Mouse (Mus musculus): ENCODE results near the gene Ssh1. TPM values are rescaled to one million over a fixed set of nuclear protein-coding genes. Genes with fewer than 3 reads are reported as not detected.

The Ssh1 gene
- polyA plus RNA-seq, 1 experiment from 2014 or later: 25.7 TPM

GRCm38 (mm10) chr5:114028111-114028510 lies 34.4 kb upstream of the Ssh1 start:
- H3K27me3 ChIP-seq (ENCODE audit: control insufficient read depth, insufficient read depth, low read length): no peaks in the 10 kb centered on the region
- no peak for DNase-seq (ENCODE audit: low spot score)
- 82% methylated on average over 12 of the region's 12 CpGs for WGBS
- no peak for ATAC-seq (replicated peaks; ENCODE audit: low FRiP score)
- no peaks in the 10 kb centered on the region for H3K9me3 ChIP-seq (ENCODE audit: control insufficient read depth, low read length)
- H3K27ac ChIP-seq (ENCODE audit: low read depth, low read length): no peak overlapping the region
- no peak overlapping the region for H3K4me2 ChIP-seq (ENCODE audit: low read depth, low read length, severe bottlenecking)
- H3K4me3 ChIP-seq (ENCODE audit: low read depth, low read length): no peak overlapping the region
- no peaks in the 10 kb centered on the region for H3K36me3 ChIP-seq (ENCODE audit: control insufficient read depth, insufficient read depth, low read length)
- no peak overlapping the region for H3K9ac ChIP-seq (ENCODE audit: low read length)
- no peaks in the 10 kb centered on the region for H3K4me1 ChIP-seq (replicated peaks; ENCODE audit: control insufficient read depth, insufficient read depth, low read length)

- no peak for DNase-seq (ENCODE audit: low spot score)
- H3K9ac ChIP-seq (ENCODE audit: low read length): no peak overlapping the region
Measured at GRCm38 (mm10) chr5:114027217-114027944, 33.7 kb upstream of the Ssh1 start.

GRCm38 (mm10) chr5:114024885-114025284 lies 31.2 kb upstream of the Ssh1 start:
- 10% methylated on average over 9 of the region's 10 CpGs for WGBS
- no peaks in the 10 kb centered on the region for H3K36me3 ChIP-seq (ENCODE audit: control insufficient read depth, insufficient read depth, low read length)
- H3K4me1 ChIP-seq (replicated peaks; ENCODE audit: control insufficient read depth, insufficient read depth, low read length): no peaks in the 10 kb centered on the region
- ATAC-seq (replicated peaks; ENCODE audit: low FRiP score) (no peak), DNase-seq (ENCODE audit: low spot score) (peak; percentile 68)
- H3K4me2 ChIP-seq (ENCODE audit: low read depth, low read length, severe bottlenecking): no peak overlapping the region
- H3K9ac ChIP-seq (ENCODE audit: low read length): no peak overlapping the region
- no peak overlapping the region for H3K27ac ChIP-seq (ENCODE audit: low read depth, low read length)
- no peaks in the 10 kb centered on the region for H3K9me3 ChIP-seq (ENCODE audit: control insufficient read depth, low read length)
- H3K4me3 ChIP-seq (ENCODE audit: low read depth, low read length): no peak overlapping the region
- H3K27me3 ChIP-seq (ENCODE audit: control insufficient read depth, insufficient read depth, low read length): no peaks in the 10 kb centered on the region

More at GRCm38 (mm10) chr5:114027217-114027944, 33.7 kb upstream of the Ssh1 start:
- no peaks in the 10 kb centered on the region for H3K4me1 ChIP-seq (replicated peaks; ENCODE audit: control insufficient read depth, insufficient read depth, low read length)
- no peak for ATAC-seq (replicated peaks; ENCODE audit: low FRiP score)
- H3K4me2 ChIP-seq (ENCODE audit: low read depth, low read length, severe bottlenecking): no peak overlapping the region
- H3K36me3 ChIP-seq (ENCODE audit: control insufficient read depth, insufficient read depth, low read length): no peaks in the 10 kb centered on the region
- no peak overlapping the region for H3K27ac ChIP-seq (ENCODE audit: low read depth, low read length)
- no peak overlapping the region for H3K4me3 ChIP-seq (ENCODE audit: low read depth, low read length)
- H3K9me3 ChIP-seq (ENCODE audit: control insufficient read depth, low read length): no peaks in the 10 kb centered on the region
- H3K27me3 ChIP-seq (ENCODE audit: control insufficient read depth, insufficient read depth, low read length): no peaks in the 10 kb centered on the region
- WGBS: 87% methylated on average over 12 of the region's 12 CpGs

GRCm38 (mm10) chr5:114024390-114024789 lies 30.7 kb upstream of the Ssh1 start:
- DNase-seq (ENCODE audit: low spot score) (no peak), ATAC-seq (replicated peaks; ENCODE audit: low FRiP score) (no peak)
- no peaks in the 10 kb centered on the region for H3K4me1 ChIP-seq (replicated peaks; ENCODE audit: control insufficient read depth, insufficient read depth, low read length)
- H3K27ac ChIP-seq (ENCODE audit: low read depth, low read length): no peak overlapping the region
- H3K27me3 ChIP-seq (ENCODE audit: control insufficient read depth, insufficient read depth, low read length): no peaks in the 10 kb centered on the region
- no peak overlapping the region for H3K9ac ChIP-seq (ENCODE audit: low read length)
- no peaks in the 10 kb centered on the region for H3K9me3 ChIP-seq (ENCODE audit: control insufficient read depth, low read length)
- 59% methylated on average over 6 of the region's 6 CpGs for WGBS
- H3K36me3 ChIP-seq (ENCODE audit: control insufficient read depth, insufficient read depth, low read length): no peaks in the 10 kb centered on the region
- no peak overlapping the region for H3K4me3 ChIP-seq (ENCODE audit: low read depth, low read length)
- no peak overlapping the region for H3K4me2 ChIP-seq (ENCODE audit: low read depth, low read length, severe bottlenecking)

DNA sequence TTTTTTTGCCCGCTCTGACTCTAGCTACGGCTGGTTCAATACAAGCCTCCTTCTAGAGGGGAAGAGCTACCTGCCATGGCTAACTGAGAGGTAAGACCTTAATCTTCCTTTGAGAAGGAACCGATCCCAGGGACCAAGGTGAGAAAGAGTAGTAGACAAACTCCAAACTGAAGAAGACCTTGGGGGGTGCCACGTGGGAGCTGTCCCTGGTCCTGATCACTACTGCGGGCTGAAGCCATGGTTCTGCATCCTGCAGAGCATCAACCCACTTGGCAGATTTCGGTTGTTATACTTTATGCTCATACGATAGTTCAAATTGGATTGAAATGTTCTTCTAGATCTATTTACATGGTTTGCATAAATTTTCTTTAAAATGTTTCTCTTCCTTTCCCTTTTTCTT lies 21.4 kb upstream of the Ssh1 start:
- Histone ChIP-seq H3K4me1 (replicated peaks; ENCODE audit: control insufficient read depth, insufficient read depth, low read length) (no peaks in the 10 kb centered on the region), H3K36me3 (ENCODE audit: control insufficient read depth, insufficient read depth, low read length) (no peaks in the 10 kb centered on the region), H3K9ac (ENCODE audit: low read length) (no peak overlapping the region), H3K27me3 (ENCODE audit: control insufficient read depth, insufficient read depth, low read length) (no peaks in the 10 kb centered on the region), H3K9me3 (ENCODE audit: control insufficient read depth, low read length) (no peaks in the 10 kb centered on the region), H3K27ac (ENCODE audit: low read depth, low read length) (no peak overlapping the region), H3K4me3 (ENCODE audit: low read depth, low read length) (no peak overlapping the region), H3K4me2 (ENCODE audit: low read depth, low read length, severe bottlenecking) (no peak overlapping the region)
- no peak for DNase-seq (ENCODE audit: low spot score)
- WGBS: 67% methylated on average over 7 of the region's 7 CpGs
- no peak for ATAC-seq (replicated peaks; ENCODE audit: low FRiP score)

DNA sequence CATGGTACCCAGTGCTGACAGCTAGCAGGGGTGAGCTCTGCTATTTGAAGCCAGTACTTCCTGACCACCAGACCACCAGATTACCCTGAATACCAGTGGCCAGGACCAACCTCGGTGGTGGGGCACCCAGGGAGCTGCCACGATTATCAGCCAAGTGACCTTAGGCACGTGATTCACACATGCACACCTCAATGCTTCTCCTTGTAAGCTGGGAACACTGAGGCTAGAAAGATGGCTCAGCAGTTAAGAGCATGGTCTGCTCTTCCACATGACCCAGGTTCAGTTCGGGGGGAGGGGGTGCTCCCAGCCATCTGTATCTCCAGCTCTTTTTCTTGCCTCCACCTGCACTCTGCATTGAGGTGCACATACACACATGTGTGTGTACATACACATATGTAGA lies 15.4 kb upstream of the Ssh1 start:
- DNase-seq (ENCODE audit: low spot score) (no peak), ATAC-seq (replicated peaks; ENCODE audit: low FRiP score) (no peak)
- H3K9ac ChIP-seq (ENCODE audit: low read length): no peak overlapping the region
- no peak overlapping the region for H3K4me2 ChIP-seq (ENCODE audit: low read depth, low read length, severe bottlenecking)
- H3K27ac ChIP-seq (ENCODE audit: low read depth, low read length): no peak overlapping the region
- H3K4me3 ChIP-seq (ENCODE audit: low read depth, low read length): no peak overlapping the region
- 73% methylated on average over 4 of the region's 4 CpGs for WGBS
- no peaks in the 10 kb centered on the region for H3K4me1 ChIP-seq (replicated peaks; ENCODE audit: control insufficient read depth, insufficient read depth, low read length)
- no peaks in the 10 kb centered on the region for H3K36me3 ChIP-seq (ENCODE audit: control insufficient read depth, insufficient read depth, low read length)
- no peaks in the 10 kb centered on the region for H3K27me3 ChIP-seq (ENCODE audit: control insufficient read depth, insufficient read depth, low read length)
- H3K9me3 ChIP-seq (ENCODE audit: control insufficient read depth, low read length): no peaks in the 10 kb centered on the region

GRCm38 (mm10) chr5:114007753-114008453 lies 14.2 kb upstream of the Ssh1 start:
- no peak overlapping the region for H3K4me2 ChIP-seq (ENCODE audit: low read depth, low read length, severe bottlenecking)
- DNase-seq (ENCODE audit: low spot score) (no peak), ATAC-seq (replicated peaks; ENCODE audit: low FRiP score) (no peak)
- no peak overlapping the region for H3K27ac ChIP-seq (ENCODE audit: low read depth, low read length)
- H3K36me3 ChIP-seq (ENCODE audit: control insufficient read depth, insufficient read depth, low read length): no peaks in the 10 kb centered on the region
- H3K4me3 ChIP-seq (ENCODE audit: low read depth, low read length): no peak overlapping the region
- no peak overlapping the region for H3K9ac ChIP-seq (ENCODE audit: low read length)
- no peaks in the 10 kb centered on the region for H3K9me3 ChIP-seq (ENCODE audit: control insufficient read depth, low read length)
- WGBS: 83% methylated on average over 12 of the region's 12 CpGs
- H3K27me3 ChIP-seq (ENCODE audit: control insufficient read depth, insufficient read depth, low read length): no peaks in the 10 kb centered on the region
- H3K4me1 ChIP-seq (replicated peaks; ENCODE audit: control insufficient read depth, insufficient read depth, low read length): no peaks in the 10 kb centered on the region

DNA sequence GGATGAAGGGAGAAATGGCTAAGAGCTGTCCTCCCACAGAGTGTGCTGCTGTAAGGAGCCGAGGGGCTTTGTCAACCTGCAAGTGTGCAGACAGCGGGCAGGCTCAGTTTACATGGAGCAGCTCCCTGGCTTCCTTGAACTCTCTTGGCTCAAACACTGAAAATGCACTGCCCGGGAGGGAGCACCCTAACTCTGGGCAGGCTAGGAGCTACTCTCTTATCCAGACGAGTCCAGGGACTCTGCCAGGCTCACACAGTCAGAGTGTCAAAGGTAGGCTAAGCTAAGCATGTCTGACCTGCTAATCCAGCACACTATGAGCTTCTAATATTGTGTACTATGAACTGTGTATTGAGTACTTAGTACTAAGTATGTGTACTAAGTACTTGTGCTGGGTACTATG lies 13.3 kb upstream of the Ssh1 start:
- Histone ChIP-seq H3K9ac (ENCODE audit: low read length) (no peak overlapping the region), H3K36me3 (ENCODE audit: control insufficient read depth, insufficient read depth, low read length) (no peaks in the 10 kb centered on the region), H3K4me3 (ENCODE audit: low read depth, low read length) (no peak overlapping the region), H3K27me3 (ENCODE audit: control insufficient read depth, insufficient read depth, low read length) (no peaks in the 10 kb centered on the region), H3K27ac (ENCODE audit: low read depth, low read length) (no peak overlapping the region), H3K9me3 (ENCODE audit: control insufficient read depth, low read length) (no peaks in the 10 kb centered on the region), H3K4me1 (replicated peaks; ENCODE audit: control insufficient read depth, insufficient read depth, low read length) (no peaks in the 10 kb centered on the region), H3K4me2 (ENCODE audit: low read depth, low read length, severe bottlenecking) (no peak overlapping the region)
- ATAC-seq (replicated peaks; ENCODE audit: low FRiP score) (no peak), DNase-seq (ENCODE audit: low spot score) (no peak)
- WGBS: 77% methylated on average over 4 of the region's 4 CpGs

DNA sequence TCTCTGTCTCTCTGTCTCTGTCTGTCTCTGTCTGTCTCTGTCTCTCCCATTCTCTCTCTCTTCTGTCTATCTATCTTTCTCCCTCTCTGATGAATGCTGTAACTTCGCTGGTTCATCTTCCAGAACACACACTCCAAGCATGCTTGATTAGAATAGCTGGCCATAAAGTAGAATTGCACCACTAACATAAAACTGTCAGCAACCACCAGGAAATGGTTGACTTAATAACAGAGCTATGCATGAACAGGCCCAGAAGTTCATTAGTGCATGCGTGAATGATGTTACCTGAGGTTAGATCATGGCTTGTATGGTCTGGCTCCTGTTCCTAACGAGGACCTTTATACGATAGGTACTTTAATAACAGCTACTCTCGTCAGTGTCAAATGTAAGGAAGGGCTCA lies 11.4 kb upstream of the Ssh1 start:
- no peaks in the 10 kb centered on the region for H3K4me1 ChIP-seq (replicated peaks; ENCODE audit: control insufficient read depth, insufficient read depth, low read length)
- no peak overlapping the region for H3K9ac ChIP-seq (ENCODE audit: low read length)
- ATAC-seq (replicated peaks; ENCODE audit: low FRiP score) (no peak), DNase-seq (ENCODE audit: low spot score) (no peak)
- no peaks in the 10 kb centered on the region for H3K36me3 ChIP-seq (ENCODE audit: control insufficient read depth, insufficient read depth, low read length)
- H3K4me2 ChIP-seq (ENCODE audit: low read depth, low read length, severe bottlenecking): no peak overlapping the region
- no peaks in the 10 kb centered on the region; the same call in 1 of the 2 replicates for H3K9me3 ChIP-seq (ENCODE audit: control insufficient read depth, low read length)
- H3K27ac ChIP-seq (ENCODE audit: low read depth, low read length): no peak overlapping the region
- WGBS: 81% methylated on average over 5 of the region's 5 CpGs
- H3K27me3 ChIP-seq (ENCODE audit: control insufficient read depth, insufficient read depth, low read length): no peaks in the 10 kb centered on the region
- H3K4me3 ChIP-seq (ENCODE audit: low read depth, low read length): no peak overlapping the region

Measured in forebrain, embryonic 11.5 days (tissue).